Mouse (Mus musculus): Measurements from ENCODE around the gene Gm3526. TPM values are rescaled to one million over a fixed set of nuclear protein-coding genes. Genes with fewer than 3 reads are reported as not detected.
"Not testable (repeated sequence)": the region's sequence is repeated elsewhere in the genome, so short reads cannot be mapped to it uniquely, and the experiment has no call there.

Gene Gm3526
- total RNA-seq (2021) = not detected
- long read RNA-seq, experiment 1 = 0 reads
- long read RNA-seq, experiment 2 = 0 reads

DNA sequence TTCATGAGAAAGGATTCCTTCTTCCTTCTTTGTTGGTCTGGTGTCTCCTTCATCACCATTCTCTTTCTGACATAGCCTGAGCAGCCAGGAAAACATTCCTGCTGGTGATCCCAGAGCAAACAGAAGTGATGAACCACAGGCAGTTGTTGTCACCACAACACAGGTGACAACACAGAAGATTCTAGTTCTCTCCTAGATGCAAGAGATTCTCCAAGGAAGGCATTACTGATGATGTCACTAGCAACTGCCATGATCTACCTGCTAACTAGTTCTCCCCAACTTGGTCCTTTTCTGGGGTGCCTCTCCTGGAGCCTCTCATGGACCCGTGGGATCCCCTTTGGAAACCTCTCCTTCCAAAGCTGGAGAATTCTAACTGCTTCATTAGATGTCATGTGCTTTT, at the start of gene Gm3526:
Gene Gm3526, minus strand, starts transcription at position 101 of the 400 bp plus-strand sequence.
- H3K27ac ChIP-seq; DNase-seq; intact Hi-C loops (cut with DNase I); H3K4me3 ChIP-seq: not testable (repeated sequence)

Other genes with a start within 250 kb of the Gm3526 start
- gene Gm3298, start 244.7 kb downstream of the Gm3526 start, total RNA-seq (2021) = not detected
- gene 4930555G01Rik, start 210.0 kb downstream of the Gm3526 start, total RNA-seq (2021) = under 1 TPM in 1 of 2 experiments, not detected in 1; 0.11 TPM
- gene Gm8281, start 189.5 kb downstream of the Gm3526 start, total RNA-seq (2021) = under 1 TPM in 1 of 2 experiments, not detected in 1; 0.25 TPM
- gene Gm8279, start 129.1 kb downstream of the Gm3526 start, total RNA-seq (2021) = not detected
- not detected for gene Gm3317, start 96.0 kb downstream of the Gm3526 start, total RNA-seq (2021)
- gene Gm8271, start 74.8 kb downstream of the Gm3526 start, total RNA-seq (2021) = not detected
- not detected for gene Gm3542, start 74.3 kb upstream of the Gm3526 start, total RNA-seq (2021)
- gene Gm3500, start 128.5 kb upstream of the Gm3526 start, total RNA-seq (2021) = not detected
- not detected for gene Gm3194, start 194.9 kb upstream of the Gm3526 start, total RNA-seq (2021)
- not detected for gene Gm8246, start 217.2 kb upstream of the Gm3526 start, total RNA-seq (2021)
- gene Gm3187, start 223.6 kb upstream of the Gm3526 start, total RNA-seq (2021) = not detected
- gene Gm3488, start 241.1 kb upstream of the Gm3526 start, total RNA-seq (2021) = under 1 TPM; 0.20 to 0.42 TPM

Data from gastrocnemius, adult 2 months (tissue).